Mouse (Mus musculus) midbrain, embryonic 16.5 days (tissue): ENCODE measurements around the gene Iqcc. TPM values are rescaled to one million over a fixed set of nuclear protein-coding genes. Genes with fewer than 3 reads are reported as not detected.

Experiments
- ATAC-seq: fragments of 200-750 bp; cut with Nextera tagmentation; 2 replicates; pipeline ENCODE4 v1.8.0; 2017; ENCODE audit warnings: moderate TSS enrichment
- H3K27ac ChIP-seq: fragments of 300-500 bp; sonication (generic); 2 replicates; pipeline ENCODE4 v1.5.1; 2014; ENCODE audit warnings: mild to moderate bottlenecking, low read length, mixed read lengths
- H3K27me3 ChIP-seq: fragments of 300-500 bp; sonication (generic); 2 replicates; pipeline ENCODE4 v1.6.1; 2014; ENCODE audit warnings: low read depth, low read length, mixed read lengths; ENCODE audit not compliant: control insufficient read depth, insufficient read depth
- H3K36me3 ChIP-seq: fragments of 300-500 bp; sonication (generic); 2 replicates; pipeline ENCODE4 v1.6.1; 2014; ENCODE audit warnings: mild to moderate bottlenecking, low read length, moderate library complexity, mixed read lengths; ENCODE audit not compliant: control insufficient read depth, insufficient read depth
- H3K4me1 ChIP-seq: fragments of 300-500 bp; sonication (generic); 2 replicates; pipeline ENCODE4 v1.6.1; 2014; ENCODE audit warnings: mild to moderate bottlenecking, low read length, mixed read lengths; ENCODE audit not compliant: control insufficient read depth, insufficient read depth
- H3K4me2 ChIP-seq: fragments of 300-500 bp; sonication (generic); 2 replicates; pipeline ENCODE4 v1.6.1; 2014; ENCODE audit warnings: mild to moderate bottlenecking, low read length, mixed read lengths
- H3K4me3 ChIP-seq: fragments of 300-500 bp; sonication (generic); 2 replicates; pipeline ENCODE4 v1.5.1; 2014; ENCODE audit warnings: low read depth, mild to moderate bottlenecking, low read length, moderate library complexity, mixed read lengths
- H3K9ac ChIP-seq: fragments of 300-500 bp; sonication (generic); 2 replicates; pipeline ENCODE4 v1.6.1; 2014; ENCODE audit warnings: low read depth, low read length, mixed read lengths
- H3K9me3 ChIP-seq: fragments of 300-500 bp; sonication (generic); replicated peaks from 2 replicates; pipeline ENCODE4 v1.6.1; 2014; ENCODE audit warnings: mild to moderate bottlenecking, low read length, mixed read lengths; ENCODE audit not compliant: control insufficient read depth, poor library complexity, severe bottlenecking
- WGBS: fragments of 180-500 bp; shearing (Covaris S2); extraction: QIAGEN DNeasy Blood & Tissue Kit; methylation state at CpG from one replicate; pipeline ENCODE4 v1.1.7; 2014; 5-methylcytosine and 5-hydroxymethylcytosine counted together
- polyA plus RNA-seq: library from polyadenylated mRNA; unstranded; fragments of >200 nt; fragmentation: Nextera tagmentation; extraction: Ambion mirVana; gene quantifications from 2 replicates; pipeline ENCODE4 v1.2.1, GENCODE M21; 2015

The Iqcc gene
- polyA plus RNA-seq, 1 experiment from 2014 or later = 33.1 TPM

- Histone ChIP-seq H3K4me1 (peaks cover 23% of the 10 kb centered on the region), H3K27me3 (no peaks in the 10 kb centered on the region), H3K4me2 (no peak overlapping the region), H3K27ac (no peak overlapping the region), H3K9ac (no peak overlapping the region), H3K9me3 (no peaks in the 10 kb centered on the region), H3K36me3 (peaks cover 4% of the 10 kb centered on the region; the same call in 1 of the 2 replicates), H3K4me3 (no peak overlapping the region)
- 97% methylated on average over 7 of the region's 7 CpGs for WGBS
- no peak for ATAC-seq
These were observed 1.7 kb downstream of the Iqcc start for GRCm38 (mm10) chr4:129617121-129617641.

DNA sequence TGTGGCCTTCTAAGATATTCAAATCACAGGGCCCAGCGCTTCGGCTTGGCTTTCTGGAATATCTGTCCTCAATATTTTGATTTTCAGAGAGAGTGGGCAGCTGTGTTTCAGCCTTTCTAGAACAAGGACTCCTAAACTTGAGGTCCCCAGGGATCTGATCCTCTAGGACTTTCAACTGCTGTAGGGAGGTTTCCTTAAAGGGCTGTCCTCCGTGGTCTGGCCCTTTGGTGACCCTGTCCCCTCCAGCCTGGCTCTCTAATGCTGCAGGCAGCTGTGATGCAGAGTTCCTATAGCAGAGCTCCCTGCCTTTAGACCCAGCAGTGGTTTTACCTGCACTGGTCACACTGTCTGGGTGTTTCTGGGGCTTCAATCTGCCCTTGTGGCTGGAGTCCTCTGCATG is 2.3 kb downstream of the Iqcc start:
- Histone ChIP-seq H3K4me3 (no peak overlapping the region), H3K9me3 (no peaks in the 10 kb centered on the region), H3K36me3 (peaks cover 4% of the 10 kb centered on the region; the same call in 1 of the 2 replicates), H3K9ac (no peak overlapping the region), H3K27me3 (no peaks in the 10 kb centered on the region), H3K27ac (no peak overlapping the region), H3K4me1 (peaks cover 17% of the 10 kb centered on the region), H3K4me2 (no peak overlapping the region)
- WGBS = 87% methylated on average over 3 of the region's 3 CpGs
- no peak for ATAC-seq

- H3K9me3 ChIP-seq = no peaks in the 10 kb centered on the region
- no peak overlapping the region for H3K4me3 ChIP-seq
- 90% methylated on average over 9 of the region's 9 CpGs for WGBS
- H3K27me3 ChIP-seq = no peaks in the 10 kb centered on the region
- no peak for ATAC-seq
- no peak overlapping the region for H3K9ac ChIP-seq
- H3K4me2 ChIP-seq = no peak overlapping the region
- peaks cover 3% of the 10 kb centered on the region; the same call in 1 of the 2 replicates for H3K36me3 ChIP-seq
- peaks cover 9% of the 10 kb centered on the region for H3K4me1 ChIP-seq
- no peak overlapping the region for H3K27ac ChIP-seq
These were observed 3.1 kb downstream of the Iqcc start for GRCm38 (mm10) chr4:129615801-129616290.

DNA sequence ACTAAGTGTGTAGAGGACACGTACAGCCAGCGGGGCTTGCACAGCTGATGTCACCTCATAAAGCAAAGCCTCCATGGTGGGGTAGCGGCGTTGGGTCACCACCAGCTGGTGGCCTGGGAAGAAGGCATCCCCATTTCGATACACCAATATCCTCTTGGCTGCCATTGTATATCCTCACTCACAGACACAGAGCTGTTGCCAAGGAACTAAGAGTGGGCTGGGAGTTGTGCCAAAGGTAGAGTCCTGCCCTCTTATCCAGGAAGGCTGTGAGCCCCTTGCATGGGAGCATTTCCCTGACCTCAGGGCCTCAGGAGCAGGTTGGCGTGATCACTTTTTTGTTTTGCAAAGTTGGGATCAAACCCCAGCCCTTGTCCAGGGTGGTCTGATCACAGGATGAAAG is 4.8 kb downstream of the Iqcc start, which contains the start of gene Dcdc2b:
TSS of gene Dcdc2b (minus strand) at position 165 of the 400 bp plus-strand sequence.
- Histone ChIP-seq H3K27me3 (no peaks in the 10 kb centered on the region), H3K9ac (no peak within 1 kb of the TSS), H3K9me3 (no peaks in the 10 kb centered on the region), H3K4me3 (no peak within 1 kb of the TSS), H3K27ac (peak within 1 kb of the TSS; percentile 53; the same call in 1 of the 2 replicates), H3K36me3 (no peaks in the 10 kb centered on the region), H3K4me1 (peaks cover 7% of the 10 kb centered on the region), H3K4me2 (no peak within 1 kb of the TSS)
- no peak for ATAC-seq
- 79% methylated on average over 6 of the region's 6 CpGs for WGBS

GRCm38 (mm10) chr4:129610472-129610871 is 8.4 kb downstream of the Iqcc start:
- no peak overlapping the region for H3K4me2 ChIP-seq
- no peaks in the 10 kb centered on the region for H3K9me3 ChIP-seq
- H3K27ac ChIP-seq = no peak overlapping the region
- peaks cover 10% of the 10 kb centered on the region for H3K36me3 ChIP-seq
- H3K9ac ChIP-seq = no peak overlapping the region
- H3K27me3 ChIP-seq = no peaks in the 10 kb centered on the region
- WGBS = 64% methylated on average over 4 of the region's 4 CpGs
- H3K4me1 ChIP-seq = no peaks in the 10 kb centered on the region
- no peak overlapping the region for H3K4me3 ChIP-seq
- ATAC-seq = no peak

DNA sequence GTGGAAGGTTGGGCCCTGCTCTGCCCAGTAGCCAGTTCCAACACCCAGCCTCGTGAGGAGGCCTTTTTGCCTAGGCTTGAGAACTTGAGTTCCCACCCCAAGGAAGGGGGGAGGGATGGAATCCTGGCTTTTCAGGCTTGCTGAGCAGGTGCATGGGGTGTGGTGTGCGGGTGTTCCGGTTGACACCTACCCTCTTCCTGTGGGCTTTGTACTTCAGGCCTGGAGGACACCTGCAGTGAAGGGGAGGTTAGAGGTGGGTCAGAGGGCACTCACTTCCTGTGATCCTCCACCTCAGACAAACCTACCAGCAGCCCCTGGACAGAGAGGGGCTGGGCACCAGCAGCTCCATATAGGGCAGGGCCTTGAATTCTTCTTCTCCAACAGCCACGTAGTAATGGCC is 8.9 kb downstream of the Iqcc start:
- Histone ChIP-seq H3K4me1 (no peaks in the 10 kb centered on the region), H3K4me3 (no peak overlapping the region), H3K4me2 (no peak overlapping the region), H3K9me3 (no peaks in the 10 kb centered on the region), H3K27me3 (no peaks in the 10 kb centered on the region), H3K27ac (no peak overlapping the region), H3K9ac (no peak overlapping the region), H3K36me3 (peaks cover 10% of the 10 kb centered on the region)
- ATAC-seq = no peak
- WGBS = 91% methylated on average over 4 of the region's 4 CpGs

- no peak overlapping the region for H3K27ac ChIP-seq
- no peak overlapping the region for H3K9ac ChIP-seq
- no peak overlapping the region for H3K4me2 ChIP-seq
- no peaks in the 10 kb centered on the region for H3K9me3 ChIP-seq
- no peaks in the 10 kb centered on the region for H3K27me3 ChIP-seq
- ATAC-seq = no peak
- WGBS = 87% methylated on average over 12 of the region's 12 CpGs
- H3K36me3 ChIP-seq = peaks cover 14% of the 10 kb centered on the region
- no peak overlapping the region for H3K4me3 ChIP-seq
- no peaks in the 10 kb centered on the region for H3K4me1 ChIP-seq
These were observed 9.7 kb downstream of the Iqcc start for GRCm38 (mm10) chr4:129609139-129609631.

DNA sequence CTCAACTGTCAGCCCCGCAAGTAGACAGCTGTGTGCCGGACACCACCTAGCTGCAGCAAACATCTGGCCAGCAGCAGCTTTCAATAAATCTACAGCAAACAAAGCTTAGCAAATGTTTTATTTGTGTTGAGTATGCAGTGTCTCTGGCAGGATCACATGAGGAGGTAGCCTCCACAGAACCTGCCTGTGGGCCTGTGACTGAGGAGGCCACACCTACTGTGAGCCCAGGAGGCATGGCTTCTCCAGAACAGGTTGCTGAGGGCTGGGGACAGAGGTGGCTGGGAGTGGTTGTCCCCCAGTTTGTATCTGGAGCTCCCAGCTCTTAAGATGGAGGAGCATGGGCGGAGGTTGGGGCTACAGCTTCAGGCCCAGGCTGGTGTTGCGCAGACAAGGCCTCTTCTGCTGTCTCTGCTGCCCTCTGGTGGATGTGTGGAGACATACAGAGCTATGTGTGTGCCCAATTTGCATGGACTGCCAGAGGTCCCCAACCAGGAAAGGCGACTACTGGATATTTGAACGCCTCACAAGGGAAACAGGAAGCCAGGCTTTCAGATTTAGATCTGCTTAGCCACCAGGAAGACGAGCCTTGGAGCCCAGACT is 10.4 kb downstream of the Iqcc start:
- Histone ChIP-seq H3K4me3 (no peak overlapping the region), H3K27ac (peak overlapping the region; percentile 33; the same call in 1 of the 2 replicates), H3K27me3 (no peaks in the 10 kb centered on the region), H3K4me1 (no peaks in the 10 kb centered on the region), H3K9me3 (no peaks in the 10 kb centered on the region), H3K9ac (peak overlapping the region; percentile 31; the same call in 1 of the 2 replicates), H3K36me3 (peaks cover 18% of the 10 kb centered on the region), H3K4me2 (no peak overlapping the region)
- peak; percentile 89 for ATAC-seq
- 36% methylated on average over 7 of the region's 7 CpGs for WGBS
